Mouse (Mus musculus): ENCODE data around the gene B3galnt2. TPM values are rescaled to one million over a fixed set of nuclear protein-coding genes. Genes with fewer than 3 reads are reported as not detected.
"Not testable (repeated sequence)": the region's sequence is repeated elsewhere in the genome, so short reads cannot be mapped to it uniquely, and the experiment has no call there.

Gene B3galnt2
- polyA plus RNA-seq, 1 experiment from 2014 or later, result 14.5 TPM

DNA sequence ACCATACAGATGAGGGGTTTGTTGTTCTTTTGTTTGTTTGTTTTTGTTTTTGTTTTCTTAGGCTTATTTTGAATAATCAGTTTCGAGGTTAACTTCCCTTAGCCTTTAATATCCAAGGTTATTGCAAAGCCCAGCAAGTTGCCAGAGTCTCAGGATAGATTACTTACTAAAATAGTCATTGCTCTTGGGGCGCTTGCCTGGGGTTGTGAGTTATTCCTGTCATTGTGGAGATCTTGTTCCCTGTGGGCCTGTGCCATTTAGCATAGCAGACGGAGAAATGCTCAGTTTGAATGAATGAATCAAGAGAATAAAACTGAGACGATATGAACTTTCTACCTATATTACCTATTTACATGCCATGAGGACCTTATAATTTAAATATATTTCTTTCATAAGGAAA is 5.9 kb downstream of the B3galnt2 start:
- H3K4me2 ChIP-seq (ENCODE audit: low read length), result no peak overlapping the region
- peaks cover 3 to 17% of the 10 kb centered on the region in 2 experiments; a peak in 3 of 4 replicates for H3K4me1 ChIP-seq (ENCODE audit: control insufficient read depth in 2 of 2, insufficient read depth in 2 of 2, low read length in 2 of 2)
- H3K36me3 ChIP-seq (ENCODE audit: control insufficient read depth, insufficient read depth, low read length), result no peaks in the 10 kb centered on the region
- H3K27me3 ChIP-seq (ENCODE audit: control insufficient read depth, insufficient read depth, low read length), result no peaks in the 10 kb centered on the region
- WGBS, result 57% methylated on average over 4 of the region's 4 CpGs
- no peak overlapping the region for H3K4me3 ChIP-seq (ENCODE audit: control insufficient read depth in 1 of 2, insufficient read depth in 1 of 2, low read depth in 1 of 2, low read length in 2 of 2)
- H3K27ac ChIP-seq (replicated peaks in 1 of 2; ENCODE audit: control insufficient read depth in 1 of 2, insufficient read depth in 1 of 2, low read depth in 2 of 2, low read length in 2 of 2), result 0 out of 4 replicates have a peak overlapping the region, but pooled peaks of 1 of the 2 experiments have one; percentile 9
- H3K9ac ChIP-seq (ENCODE audit: low read length), result no peak overlapping the region
- ATAC-seq (ENCODE audit: insufficient number of reproducible peaks, insufficient read depth, low FRiP score, low read depth), result no peak
- H3K9me3 ChIP-seq (ENCODE audit: control insufficient read depth, low read length), result no peaks in the 10 kb centered on the region

DNA sequence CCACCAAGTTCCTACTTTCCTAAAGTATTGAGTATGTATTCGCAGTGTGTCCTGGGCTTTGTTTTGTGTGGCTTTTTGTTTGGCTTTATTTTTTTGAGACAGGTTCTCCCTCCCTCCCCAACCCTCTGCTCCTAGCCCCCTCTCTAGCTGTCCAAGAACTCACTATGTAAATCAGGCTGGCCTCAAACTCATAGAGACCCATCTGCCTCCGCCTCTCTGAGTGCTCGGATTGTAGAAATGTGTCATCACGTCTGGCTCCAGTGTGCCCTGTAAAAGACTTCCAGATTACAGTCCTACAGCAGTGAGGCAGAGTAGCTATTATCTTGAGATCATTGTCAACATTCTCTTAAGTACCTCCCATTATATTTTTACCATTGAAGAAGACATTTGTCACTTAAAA is 6.8 kb downstream of the B3galnt2 start:
- H3K27me3 ChIP-seq (ENCODE audit: control insufficient read depth, insufficient read depth, low read length), result no peaks in the 10 kb centered on the region
- no peaks in the 10 kb centered on the region for H3K9me3 ChIP-seq (ENCODE audit: control insufficient read depth, low read length)
- ATAC-seq (ENCODE audit: insufficient number of reproducible peaks, insufficient read depth, low FRiP score, low read depth), result no peak
- no peak overlapping the region for H3K4me2 ChIP-seq (ENCODE audit: low read length)
- no peaks in the 10 kb centered on the region for H3K36me3 ChIP-seq (ENCODE audit: control insufficient read depth, insufficient read depth, low read length)
- no peak overlapping the region for H3K9ac ChIP-seq (ENCODE audit: low read length)
- H3K27ac ChIP-seq (replicated peaks in 1 of 2; ENCODE audit: control insufficient read depth in 1 of 2, insufficient read depth in 1 of 2, low read depth in 2 of 2, low read length in 2 of 2), result no peak overlapping the region; a peak in 2 of 4 replicates
- WGBS, result 32% methylated on average over 4 of the region's 4 CpGs
- H3K4me1 ChIP-seq (ENCODE audit: control insufficient read depth in 2 of 2, insufficient read depth in 2 of 2, low read length in 2 of 2), result peaks cover 3 to 21% of the 10 kb centered on the region in 2 experiments; a peak in 3 of 4 replicates
- no peak overlapping the region for H3K4me3 ChIP-seq (ENCODE audit: control insufficient read depth in 1 of 2, insufficient read depth in 1 of 2, low read depth in 1 of 2, low read length in 2 of 2)

DNA sequence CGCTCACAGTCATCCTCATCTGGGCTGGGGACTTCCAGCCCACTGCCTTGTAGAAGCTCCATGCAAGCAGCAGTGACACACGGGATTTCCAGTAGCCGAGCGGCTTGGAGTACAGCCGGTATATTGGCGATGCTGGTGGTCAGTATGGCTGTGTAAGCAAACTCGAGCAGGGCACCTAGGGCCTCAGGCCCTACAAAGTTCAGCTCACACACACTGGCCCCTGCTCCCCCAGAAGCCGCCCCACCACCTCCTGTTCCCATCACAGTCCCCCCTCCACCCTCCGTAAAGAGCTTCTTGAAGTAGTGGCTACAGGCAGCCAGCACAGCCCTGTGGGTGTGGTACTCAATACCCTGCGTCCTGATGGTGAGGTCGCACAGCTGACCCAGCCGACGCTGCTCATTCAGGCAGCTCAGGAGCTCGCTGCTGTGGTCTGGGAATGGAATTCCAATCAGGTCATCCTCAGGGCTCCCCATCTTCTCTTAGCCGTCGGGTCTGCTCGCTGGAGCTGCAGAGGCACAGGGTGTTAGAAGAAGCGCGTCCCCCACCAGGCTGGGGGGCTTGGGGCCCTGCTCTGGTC is 11.2 kb downstream of the B3galnt2 start:
- ATAC-seq (ENCODE audit: insufficient number of reproducible peaks, insufficient read depth, low FRiP score, low read depth), result no peak
- Histone ChIP-seq H3K27ac (replicated peaks in 1 of 2; ENCODE audit: control insufficient read depth in 1 of 2, insufficient read depth in 1 of 2, low read depth in 2 of 2, low read length in 2 of 2) (no peak overlapping the region), H3K36me3 (ENCODE audit: control insufficient read depth, insufficient read depth, low read length) (peaks cover 14% of the 10 kb centered on the region), H3K4me1 (ENCODE audit: control insufficient read depth in 2 of 2, insufficient read depth in 2 of 2, low read length in 2 of 2) (peaks cover 3 to 15% of the 10 kb centered on the region in 2 experiments; a peak in 3 of 4 replicates), H3K4me3 (ENCODE audit: control insufficient read depth in 1 of 2, insufficient read depth in 1 of 2, low read depth in 1 of 2, low read length in 2 of 2) (no peak overlapping the region), H3K9ac (ENCODE audit: low read length) (no peak overlapping the region), H3K27me3 (ENCODE audit: control insufficient read depth, insufficient read depth, low read length) (no peaks in the 10 kb centered on the region), H3K9me3 (ENCODE audit: control insufficient read depth, low read length) (no peaks in the 10 kb centered on the region), H3K4me2 (ENCODE audit: low read length) (no peak overlapping the region)
- WGBS, result 52% methylated on average over 19 of the region's 19 CpGs

DNA sequence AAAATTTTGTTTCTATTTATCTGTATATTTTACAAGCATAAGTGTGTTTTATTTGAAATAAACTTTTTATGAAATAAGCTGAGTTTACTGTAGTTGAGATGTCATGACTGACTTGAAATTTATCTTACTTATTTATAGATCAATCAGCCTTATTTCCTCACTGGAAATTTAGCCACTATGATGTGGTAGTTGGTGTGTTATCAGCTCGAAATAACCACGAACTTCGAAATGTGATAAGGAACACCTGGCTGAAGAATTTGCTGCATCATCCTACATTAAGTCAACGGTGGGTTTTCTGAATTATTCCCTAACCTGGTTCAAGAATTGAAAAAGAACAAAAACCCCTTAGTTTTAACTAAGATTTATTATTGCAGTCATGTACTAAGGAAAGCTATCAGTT is 11.9 kb downstream of the B3galnt2 start:
- peaks cover 0 to 9% of the 10 kb centered on the region in 2 experiments; a peak in 3 of 4 replicates for H3K4me1 ChIP-seq (ENCODE audit: control insufficient read depth in 2 of 2, insufficient read depth in 2 of 2, low read length in 2 of 2)
- WGBS, result 60% methylated on average over 4 of the region's 4 CpGs
- H3K27ac ChIP-seq (replicated peaks in 1 of 2; ENCODE audit: control insufficient read depth in 1 of 2, insufficient read depth in 1 of 2, low read depth in 2 of 2, low read length in 2 of 2), result no peak overlapping the region
- no peak overlapping the region for H3K4me2 ChIP-seq (ENCODE audit: low read length)
- no peak overlapping the region for H3K9ac ChIP-seq (ENCODE audit: low read length)
- no peak overlapping the region for H3K4me3 ChIP-seq (ENCODE audit: control insufficient read depth in 1 of 2, insufficient read depth in 1 of 2, low read depth in 1 of 2, low read length in 2 of 2)
- no peaks in the 10 kb centered on the region for H3K27me3 ChIP-seq (ENCODE audit: control insufficient read depth, insufficient read depth, low read length)
- H3K36me3 ChIP-seq (ENCODE audit: control insufficient read depth, insufficient read depth, low read length), result peaks cover 14% of the 10 kb centered on the region
- no peaks in the 10 kb centered on the region for H3K9me3 ChIP-seq (ENCODE audit: control insufficient read depth, low read length)
- ATAC-seq (ENCODE audit: insufficient number of reproducible peaks, insufficient read depth, low FRiP score, low read depth), result no peak

DNA sequence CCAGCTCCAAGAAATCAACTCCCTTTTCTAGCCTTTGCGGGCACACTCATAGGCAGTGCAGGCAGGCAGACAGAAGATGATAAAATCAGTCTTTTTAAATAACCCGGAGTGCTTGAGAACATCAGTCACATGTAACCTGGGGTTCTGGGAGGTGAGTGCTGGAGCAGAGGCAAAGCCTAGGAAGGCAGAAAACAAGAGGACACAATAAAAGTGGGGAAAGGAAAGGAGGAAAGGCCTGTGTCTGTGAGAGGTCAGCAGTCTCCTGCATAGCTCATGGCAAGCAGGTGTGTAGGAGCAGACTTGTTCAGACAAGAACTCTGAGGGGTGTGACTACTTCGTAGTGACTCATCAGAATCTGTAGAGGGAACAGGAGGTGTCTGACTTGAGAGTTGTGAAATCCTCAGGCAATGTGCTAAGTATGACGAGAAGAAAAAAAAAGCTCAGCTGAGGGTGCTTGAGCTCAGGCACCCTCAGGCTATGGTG is 14.4 kb downstream of the B3galnt2 start:
- H3K9ac ChIP-seq (ENCODE audit: low read length), result no peak overlapping the region
- no peaks in the 10 kb centered on the region for H3K9me3 ChIP-seq (ENCODE audit: control insufficient read depth, low read length)
- no peak for ATAC-seq (ENCODE audit: insufficient number of reproducible peaks, insufficient read depth, low FRiP score, low read depth)
- WGBS, result 78% methylated on average over 4 of the region's 4 CpGs
- no peaks in the 10 kb centered on the region for H3K27me3 ChIP-seq (ENCODE audit: control insufficient read depth, insufficient read depth, low read length)
- H3K4me2 ChIP-seq (ENCODE audit: low read length), result no peak overlapping the region
- no peak overlapping the region for H3K27ac ChIP-seq (replicated peaks in 1 of 2; ENCODE audit: control insufficient read depth in 1 of 2, insufficient read depth in 1 of 2, low read depth in 2 of 2, low read length in 2 of 2)
- peaks cover 14% of the 10 kb centered on the region for H3K36me3 ChIP-seq (ENCODE audit: control insufficient read depth, insufficient read depth, low read length)
- H3K4me1 ChIP-seq (ENCODE audit: control insufficient read depth in 2 of 2, insufficient read depth in 2 of 2, low read length in 2 of 2), result peaks cover 0 to 13% of the 10 kb centered on the region in 2 experiments; a peak in 3 of 4 replicates
- H3K4me3 ChIP-seq (ENCODE audit: control insufficient read depth in 1 of 2, insufficient read depth in 1 of 2, low read depth in 1 of 2, low read length in 2 of 2), result no peak overlapping the region

DNA sequence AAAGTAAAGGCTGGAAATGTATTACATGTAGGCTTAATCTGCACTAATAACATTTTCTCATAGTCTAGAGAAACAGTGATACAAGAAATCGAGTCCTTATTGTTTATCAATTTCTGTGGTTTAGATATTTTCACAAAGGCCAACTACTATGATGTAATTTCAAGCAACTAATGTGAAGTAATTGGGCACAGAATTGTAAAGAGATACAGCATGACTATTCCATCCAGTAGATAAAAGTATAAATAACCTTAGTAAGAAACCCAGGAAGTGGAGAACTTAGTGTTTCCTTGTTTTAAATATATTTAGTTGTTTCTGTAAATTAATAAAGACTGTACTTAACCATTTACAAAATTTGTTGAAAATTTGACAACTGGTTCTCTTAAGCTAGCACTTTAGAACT is 15.5 kb downstream of the B3galnt2 start:
- Histone ChIP-seq H3K4me3 (ENCODE audit: control insufficient read depth in 1 of 2, insufficient read depth in 1 of 2, low read depth in 1 of 2, low read length in 2 of 2) (no peak overlapping the region), H3K27me3 (ENCODE audit: control insufficient read depth, insufficient read depth, low read length) (no peaks in the 10 kb centered on the region), H3K4me1 (ENCODE audit: control insufficient read depth in 2 of 2, insufficient read depth in 2 of 2, low read length in 2 of 2) (peaks cover 0 to 13% of the 10 kb centered on the region in 2 experiments; a peak in 3 of 4 replicates), H3K27ac (replicated peaks in 1 of 2; ENCODE audit: control insufficient read depth in 1 of 2, insufficient read depth in 1 of 2, low read depth in 2 of 2, low read length in 2 of 2) (no peak overlapping the region), H3K36me3 (ENCODE audit: control insufficient read depth, insufficient read depth, low read length) (peaks cover 17% of the 10 kb centered on the region), H3K4me2 (ENCODE audit: low read length) (no peak overlapping the region), H3K9me3 (ENCODE audit: control insufficient read depth, low read length) (no peaks in the 10 kb centered on the region), H3K9ac (ENCODE audit: low read length) (no peak overlapping the region)
- 91% methylated on average over 1 of the region's 1 CpGs for WGBS
- no peak for ATAC-seq (ENCODE audit: insufficient number of reproducible peaks, insufficient read depth, low FRiP score, low read depth)

DNA sequence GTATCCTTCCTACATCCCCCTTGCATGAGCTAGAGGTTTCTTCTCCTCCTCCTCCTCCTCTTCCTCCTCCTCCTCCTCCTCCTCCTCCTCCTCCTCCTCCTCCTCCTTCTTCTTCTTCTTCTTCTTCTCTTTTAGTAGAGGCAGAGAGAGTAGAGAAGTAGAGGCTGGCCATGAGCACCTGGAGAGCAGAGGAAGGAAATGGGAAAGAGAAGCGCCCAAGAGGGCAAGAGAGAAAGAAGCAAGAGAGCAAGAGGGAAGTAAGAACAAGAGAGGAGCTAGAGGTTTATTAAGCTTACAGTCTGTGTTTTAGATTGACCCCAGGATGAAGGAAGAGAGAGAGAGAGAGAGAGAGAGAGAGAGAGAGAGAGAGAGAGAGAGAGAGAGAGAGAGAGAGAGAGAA is 27.6 kb downstream of the B3galnt2 start:
- not testable (repeated sequence) for H3K9me3 ChIP-seq (ENCODE audit: control insufficient read depth, low read length); H3K4me1 ChIP-seq (ENCODE audit: control insufficient read depth in 2 of 2, insufficient read depth in 2 of 2, low read length in 2 of 2); H3K4me3 ChIP-seq (ENCODE audit: control insufficient read depth in 1 of 2, insufficient read depth in 1 of 2, low read depth in 1 of 2, low read length in 2 of 2); H3K9ac ChIP-seq (ENCODE audit: low read length); ATAC-seq (ENCODE audit: insufficient number of reproducible peaks, insufficient read depth, low FRiP score, low read depth); H3K27ac ChIP-seq (replicated peaks in 1 of 2; ENCODE audit: control insufficient read depth in 1 of 2, insufficient read depth in 1 of 2, low read depth in 2 of 2, low read length in 2 of 2); H3K27me3 ChIP-seq (ENCODE audit: control insufficient read depth, insufficient read depth, low read length); H3K4me2 ChIP-seq (ENCODE audit: low read length)
- WGBS, result 94% methylated on average over 1 of the region's 1 CpGs
- H3K36me3 ChIP-seq (ENCODE audit: control insufficient read depth, insufficient read depth, low read length), result peaks cover 19% of the 10 kb centered on the region

DNA sequence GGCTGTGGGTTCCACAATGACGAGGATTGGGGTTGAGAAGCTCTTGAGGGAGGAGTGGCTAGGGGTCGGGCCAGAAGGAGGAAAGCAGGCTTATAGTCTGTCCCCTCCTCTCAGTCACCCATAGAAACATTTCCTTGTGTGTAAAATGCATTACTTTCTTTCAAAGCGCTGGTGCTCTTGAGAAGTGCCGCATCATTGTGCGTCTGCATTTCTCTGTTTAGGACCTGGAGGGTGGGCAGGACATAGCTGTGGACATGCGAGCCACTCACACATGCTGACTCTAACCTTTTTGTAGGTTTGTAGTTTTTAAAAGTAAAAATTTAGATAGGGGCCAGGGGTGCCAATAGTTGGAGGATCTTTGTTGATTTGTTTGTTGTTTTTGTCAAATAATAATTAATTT is 29.3 kb downstream of the B3galnt2 start:
- H3K9ac ChIP-seq (ENCODE audit: low read length), result no peak overlapping the region
- no peak for ATAC-seq (ENCODE audit: insufficient number of reproducible peaks, insufficient read depth, low FRiP score, low read depth)
- no peaks in the 10 kb centered on the region for H3K27me3 ChIP-seq (ENCODE audit: control insufficient read depth, insufficient read depth, low read length)
- 80% methylated on average over 6 of the region's 6 CpGs for WGBS
- no peak overlapping the region for H3K4me2 ChIP-seq (ENCODE audit: low read length)
- H3K36me3 ChIP-seq (ENCODE audit: control insufficient read depth, insufficient read depth, low read length), result peaks cover 31% of the 10 kb centered on the region
- no peaks in the 10 kb centered on the region for H3K4me1 ChIP-seq (ENCODE audit: control insufficient read depth in 2 of 2, insufficient read depth in 2 of 2, low read length in 2 of 2)
- no peaks in the 10 kb centered on the region for H3K9me3 ChIP-seq (ENCODE audit: control insufficient read depth, low read length)
- H3K27ac ChIP-seq (replicated peaks in 1 of 2; ENCODE audit: control insufficient read depth in 1 of 2, insufficient read depth in 1 of 2, low read depth in 2 of 2, low read length in 2 of 2), result no peak overlapping the region
- no peak overlapping the region for H3K4me3 ChIP-seq (ENCODE audit: control insufficient read depth in 1 of 2, insufficient read depth in 1 of 2, low read depth in 1 of 2, low read length in 2 of 2)
